Mouse (Mus musculus): ENCODE results near the gene Rimbp3. TPM values are rescaled to one million over a fixed set of nuclear protein-coding genes. Genes with fewer than 3 reads are reported as not detected.

Gene Rimbp3
- polyA plus RNA-seq, 1 experiment from 2014 or later = 0.14 TPM

DNA sequence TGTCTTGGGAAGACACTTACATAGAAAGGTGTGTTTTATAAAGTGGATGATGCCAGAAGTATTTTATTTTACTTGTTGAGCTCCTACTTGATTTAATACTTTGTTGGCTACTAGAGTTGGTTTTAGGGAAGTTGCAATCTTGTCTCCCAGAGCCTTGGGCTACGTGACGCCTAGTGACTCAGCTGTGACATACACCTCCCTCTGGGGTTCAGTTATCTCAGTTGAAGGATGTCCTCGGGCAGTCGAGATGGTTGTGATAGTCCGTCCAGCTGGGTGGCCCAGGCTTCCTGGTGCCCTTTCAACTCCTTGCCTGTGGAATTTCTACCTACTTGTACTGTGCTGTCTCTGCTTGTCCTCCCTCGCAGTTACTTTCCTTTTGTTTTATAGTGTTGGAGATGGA is 40.7 kb downstream of the Rimbp3 start:
- ATAC-seq = no peak
- Histone ChIP-seq H3K36me3 (ENCODE audit: control insufficient read depth, insufficient read depth) (no peaks in the 10 kb centered on the region), H3K9me3 (ENCODE audit: control insufficient read depth) (no peaks in the 10 kb centered on the region), H3K27ac (ENCODE audit: low read depth, low read length) (peak overlapping the region; percentile 15; the same call in 1 of the 2 replicates), H3K9ac (ENCODE audit: low read depth, low read length) (no peak overlapping the region), H3K27me3 (replicated peaks; ENCODE audit: control insufficient read depth, insufficient read depth, low read length) (no peaks in the 10 kb centered on the region), H3K4me3 (ENCODE audit: low read depth, low read length) (no peak overlapping the region), H3K4me2 (replicated peaks; ENCODE audit: low read depth) (peak overlapping the region; percentile 24; the same call in 1 of the 2 replicates), H3K4me1 (replicated peaks; ENCODE audit: control insufficient read depth, insufficient read depth, low read length) (peaks cover 16% of the 10 kb centered on the region; the same call in 1 of the 2 replicates)
- 26% methylated on average over 6 of the region's 6 CpGs for WGBS
- TF ChIP-seq CTCF (IDR thresholded peaks at IDR 0.05; ENCODE audit: low read depth) = no peak

DNA sequence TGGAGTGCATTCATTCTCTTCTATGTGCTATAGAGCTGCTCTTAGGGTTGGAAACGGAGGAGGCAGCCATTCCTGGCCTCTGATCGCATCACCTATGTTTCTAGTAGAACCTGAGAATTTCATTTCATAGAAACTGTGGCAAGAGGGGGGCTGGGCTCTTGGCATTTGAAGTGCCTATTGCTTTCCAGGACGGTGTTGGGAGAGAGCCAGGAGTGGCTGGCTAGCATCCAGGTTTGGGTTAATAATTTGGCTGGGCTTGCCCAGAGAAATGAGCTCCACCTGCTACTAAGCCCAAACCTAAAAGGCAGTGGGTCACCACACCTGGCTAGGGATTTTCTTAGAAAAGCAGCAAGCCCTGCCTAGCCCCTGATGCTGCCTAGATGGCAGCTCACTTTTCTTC is 43.1 kb downstream of the Rimbp3 start:
- WGBS = 46% methylated on average over 3 of the region's 3 CpGs
- no peak for ATAC-seq
- Histone ChIP-seq H3K36me3 (ENCODE audit: control insufficient read depth, insufficient read depth) (no peaks in the 10 kb centered on the region), H3K27me3 (replicated peaks; ENCODE audit: control insufficient read depth, insufficient read depth, low read length) (no peaks in the 10 kb centered on the region), H3K4me1 (replicated peaks; ENCODE audit: control insufficient read depth, insufficient read depth, low read length) (peaks cover 16% of the 10 kb centered on the region; the same call in 1 of the 2 replicates), H3K4me2 (replicated peaks; ENCODE audit: low read depth) (no peak overlapping the region), H3K27ac (ENCODE audit: low read depth, low read length) (no peak overlapping the region), H3K4me3 (ENCODE audit: low read depth, low read length) (no peak overlapping the region), H3K9me3 (ENCODE audit: control insufficient read depth) (no peaks in the 10 kb centered on the region), H3K9ac (ENCODE audit: low read depth, low read length) (no peak overlapping the region)
- TF ChIP-seq CTCF (IDR thresholded peaks at IDR 0.05; ENCODE audit: low read depth) = no peak

DNA sequence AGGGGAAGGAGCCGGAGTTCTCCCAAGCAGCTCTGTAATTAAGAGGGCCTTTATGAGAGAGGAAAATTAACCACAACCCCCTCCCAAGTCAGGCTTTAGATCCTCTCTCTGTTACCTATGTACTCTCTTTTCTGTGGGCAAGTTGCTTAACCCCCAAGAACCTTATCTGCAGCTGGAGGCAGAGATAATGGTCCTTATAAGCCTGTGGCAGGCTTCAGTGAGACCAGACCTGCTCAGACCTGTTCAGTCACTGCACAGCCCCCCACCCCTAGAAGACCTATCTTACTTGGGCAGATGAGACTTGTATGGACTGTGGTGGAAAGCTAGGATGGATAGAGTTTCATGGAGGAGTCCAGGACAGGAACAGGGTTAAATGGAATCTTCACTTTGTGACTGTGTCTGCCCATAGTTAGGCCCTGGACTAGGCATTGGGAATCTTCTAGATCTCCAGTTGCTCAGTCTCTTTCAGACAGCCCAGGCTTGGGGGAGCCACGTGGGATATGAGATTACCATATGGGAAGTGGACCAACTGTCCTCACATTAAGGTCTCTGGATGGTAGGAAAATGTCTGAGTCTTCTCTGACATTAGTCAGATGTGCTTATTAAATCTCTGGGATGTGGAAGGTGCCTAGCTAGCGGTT is 43.8 kb downstream of the Rimbp3 start:
- H3K4me2 ChIP-seq (replicated peaks; ENCODE audit: low read depth) = no peak overlapping the region
- H3K36me3 ChIP-seq (ENCODE audit: control insufficient read depth, insufficient read depth) = peaks cover 5% of the 10 kb centered on the region; the same call in 1 of the 2 replicates
- WGBS = 64% methylated on average over 3 of the region's 3 CpGs
- peaks cover 15% of the 10 kb centered on the region; the same call in 1 of the 2 replicates for H3K4me1 ChIP-seq (replicated peaks; ENCODE audit: control insufficient read depth, insufficient read depth, low read length)
- no peak overlapping the region for H3K4me3 ChIP-seq (ENCODE audit: low read depth, low read length)
- no peaks in the 10 kb centered on the region for H3K27me3 ChIP-seq (replicated peaks; ENCODE audit: control insufficient read depth, insufficient read depth, low read length)
- H3K27ac ChIP-seq (ENCODE audit: low read depth, low read length) = no peak overlapping the region
- H3K9ac ChIP-seq (ENCODE audit: low read depth, low read length) = no peak overlapping the region
- TF ChIP-seq CTCF (IDR thresholded peaks at IDR 0.05; ENCODE audit: low read depth) = no peak
- no peak for ATAC-seq
- H3K9me3 ChIP-seq (ENCODE audit: control insufficient read depth) = no peaks in the 10 kb centered on the region

DNA sequence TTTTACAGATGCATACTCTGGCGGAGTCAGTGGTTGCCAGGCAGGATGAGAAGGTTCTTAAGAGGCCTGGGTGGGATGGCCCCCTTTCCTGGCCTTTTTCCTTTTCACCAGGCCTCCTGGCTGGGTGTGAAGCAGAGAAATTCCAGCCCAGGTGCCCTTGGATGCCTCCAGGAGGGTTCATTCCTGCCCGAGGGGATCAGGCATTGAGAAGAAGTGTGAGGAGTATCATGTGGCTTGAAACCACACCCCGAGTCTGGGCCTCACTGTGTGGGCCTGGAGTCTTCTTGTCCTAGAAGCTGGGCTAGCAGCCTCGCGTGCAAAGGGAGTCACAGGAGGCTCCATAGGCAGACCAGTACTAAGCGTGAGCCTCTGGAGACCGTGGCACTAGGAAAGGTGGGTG is 44.4 kb downstream of the Rimbp3 start:
- no peak overlapping the region for H3K4me3 ChIP-seq (ENCODE audit: low read depth, low read length)
- H3K27me3 ChIP-seq (replicated peaks; ENCODE audit: control insufficient read depth, insufficient read depth, low read length) = no peaks in the 10 kb centered on the region
- 57% methylated on average over 7 of the region's 7 CpGs for WGBS
- no peak overlapping the region for H3K9ac ChIP-seq (ENCODE audit: low read depth, low read length)
- no peak overlapping the region for H3K4me2 ChIP-seq (replicated peaks; ENCODE audit: low read depth)
- no peak for TF ChIP-seq CTCF (IDR thresholded peaks at IDR 0.05; ENCODE audit: low read depth)
- no peak overlapping the region for H3K27ac ChIP-seq (ENCODE audit: low read depth, low read length)
- peaks cover 13% of the 10 kb centered on the region; the same call in 1 of the 2 replicates for H3K4me1 ChIP-seq (replicated peaks; ENCODE audit: control insufficient read depth, insufficient read depth, low read length)
- ATAC-seq = no peak
- H3K9me3 ChIP-seq (ENCODE audit: control insufficient read depth) = no peaks in the 10 kb centered on the region
- peaks cover 11% of the 10 kb centered on the region for H3K36me3 ChIP-seq (ENCODE audit: control insufficient read depth, insufficient read depth)

DNA sequence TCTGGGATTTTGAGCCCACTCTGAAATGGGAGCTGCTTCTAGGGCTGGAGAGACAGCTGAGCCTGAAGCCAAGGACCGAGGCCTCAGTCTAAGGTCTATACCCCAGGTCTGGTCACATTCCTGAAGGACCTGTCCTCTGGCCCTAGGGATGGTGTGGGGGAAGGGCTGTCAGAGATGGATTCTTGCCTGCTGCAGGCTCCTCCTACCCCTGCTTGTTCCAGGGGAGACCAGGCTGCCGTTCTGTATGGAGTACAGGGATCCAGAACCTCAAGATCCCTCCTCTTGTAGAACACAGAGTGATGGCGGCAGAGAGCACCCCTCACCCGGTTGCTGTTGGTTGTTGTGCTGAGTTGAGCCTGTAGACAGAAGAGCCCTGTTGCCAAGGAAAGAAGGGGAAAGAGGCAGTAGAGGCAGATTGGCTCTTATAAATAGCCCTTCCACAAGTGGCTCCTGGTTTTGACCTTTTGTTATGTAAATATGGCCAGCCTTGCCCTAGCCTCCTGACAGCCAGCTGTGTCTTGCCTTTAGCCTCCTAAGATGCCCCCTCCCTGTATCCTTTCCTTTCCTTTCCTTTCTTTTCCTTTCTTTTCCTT is 45.7 kb downstream of the Rimbp3 start:
- no peaks in the 10 kb centered on the region for H3K27me3 ChIP-seq (replicated peaks; ENCODE audit: control insufficient read depth, insufficient read depth, low read length)
- H3K9ac ChIP-seq (ENCODE audit: low read depth, low read length) = no peak overlapping the region
- no peak overlapping the region for H3K4me3 ChIP-seq (ENCODE audit: low read depth, low read length)
- no peak overlapping the region for H3K27ac ChIP-seq (ENCODE audit: low read depth, low read length)
- TF ChIP-seq CTCF (IDR thresholded peaks at IDR 0.05; ENCODE audit: low read depth) = no peak
- no peak overlapping the region for H3K4me2 ChIP-seq (replicated peaks; ENCODE audit: low read depth)
- 47% methylated on average over 4 of the region's 4 CpGs for WGBS
- no peak for ATAC-seq
- H3K4me1 ChIP-seq (replicated peaks; ENCODE audit: control insufficient read depth, insufficient read depth, low read length) = peaks cover 13% of the 10 kb centered on the region; the same call in 1 of the 2 replicates
- peaks cover 24% of the 10 kb centered on the region for H3K36me3 ChIP-seq (ENCODE audit: control insufficient read depth, insufficient read depth)
- no peaks in the 10 kb centered on the region for H3K9me3 ChIP-seq (ENCODE audit: control insufficient read depth)

DNA sequence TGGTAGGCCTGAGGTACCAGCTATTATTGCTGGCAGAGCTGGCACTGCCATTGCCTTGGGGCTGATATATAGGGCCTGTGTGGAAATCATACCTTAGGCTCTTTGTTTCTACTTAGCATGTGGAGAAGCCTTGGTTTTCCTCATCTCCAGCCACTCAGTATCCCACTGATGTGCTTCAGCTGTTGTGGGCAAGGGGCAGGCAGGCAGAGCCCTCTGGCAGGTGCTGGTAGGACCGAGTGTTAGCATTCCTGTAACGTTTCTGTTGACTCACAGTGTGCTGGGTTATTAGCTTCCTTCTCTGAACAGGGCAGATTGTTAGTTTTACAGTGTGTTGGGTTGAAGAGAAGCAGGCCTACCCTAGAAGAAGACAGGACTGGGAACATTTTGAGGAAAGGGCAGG is 46.9 kb downstream of the Rimbp3 start:
- TF ChIP-seq CTCF (IDR thresholded peaks at IDR 0.05; ENCODE audit: low read depth) = no peak
- H3K27me3 ChIP-seq (replicated peaks; ENCODE audit: control insufficient read depth, insufficient read depth, low read length) = no peaks in the 10 kb centered on the region
- no peak overlapping the region for H3K27ac ChIP-seq (ENCODE audit: low read depth, low read length)
- H3K4me3 ChIP-seq (ENCODE audit: low read depth, low read length) = no peak overlapping the region
- 47% methylated on average over 2 of the region's 2 CpGs for WGBS
- peaks cover 5% of the 10 kb centered on the region; the same call in 1 of the 2 replicates for H3K4me1 ChIP-seq (replicated peaks; ENCODE audit: control insufficient read depth, insufficient read depth, low read length)
- ATAC-seq = no peak
- no peaks in the 10 kb centered on the region for H3K9me3 ChIP-seq (ENCODE audit: control insufficient read depth)
- no peak overlapping the region for H3K4me2 ChIP-seq (replicated peaks; ENCODE audit: low read depth)
- H3K36me3 ChIP-seq (ENCODE audit: control insufficient read depth, insufficient read depth) = peaks cover 27% of the 10 kb centered on the region
- no peak overlapping the region for H3K9ac ChIP-seq (ENCODE audit: low read depth, low read length)

All from intestine, postnatal 0 days (tissue).